Mouse (Mus musculus) heart, adult 11 months (tissue): ENCODE measurements around the gene Slc10a6.

Experiments
- DNase-seq: peaks from one replicate; pipeline ENCODE4 v3.0.0; 2022

Gene Slc10a6

GRCm38 (mm10) chr5:103629111-103629764 is at the start of gene Slc10a6:
Gene Slc10a6 (minus strand): TSS chr5:103629403.
- DNase-seq, result peak; percentile 100

DNA sequence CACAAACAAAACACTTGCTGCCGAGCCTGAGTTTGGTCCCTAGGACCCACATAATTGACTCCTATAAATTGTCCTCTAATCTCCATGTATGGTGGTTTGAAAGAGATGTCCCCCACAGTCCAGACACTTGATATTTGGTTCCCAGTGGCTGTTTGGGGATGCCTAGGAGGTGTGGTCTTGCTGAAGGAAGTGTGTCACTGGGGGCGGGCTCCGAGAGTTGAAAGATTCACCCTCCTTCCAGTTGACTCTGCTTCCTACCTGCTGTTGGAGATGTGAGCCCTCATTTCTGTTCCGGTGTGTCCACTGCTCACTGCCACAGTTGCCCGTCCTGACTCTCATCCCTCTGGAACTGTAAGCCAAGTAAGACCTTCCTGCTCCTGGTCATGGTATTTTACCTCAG is 49.8 kb upstream of the Slc10a6 start:
- no peak for DNase-seq

DNA sequence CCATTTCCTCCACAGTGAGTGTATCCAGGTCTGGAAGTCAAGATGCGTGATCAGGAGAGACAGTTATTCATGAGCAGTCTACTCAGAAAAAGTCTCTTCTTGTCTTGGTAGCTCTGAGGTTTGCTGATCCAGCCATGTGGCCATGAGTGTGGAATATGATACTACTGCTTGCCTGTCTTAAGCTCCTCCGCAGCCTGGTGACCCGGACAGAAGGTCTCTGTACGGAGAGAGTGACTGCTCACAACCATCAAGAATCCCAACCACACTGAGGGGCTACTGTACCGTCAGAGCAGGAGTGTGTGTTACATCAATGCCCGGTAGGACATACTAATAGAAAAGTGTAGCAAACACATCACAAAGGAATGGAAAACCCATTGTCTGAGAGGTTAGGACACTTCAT is 48.7 kb upstream of the Slc10a6 start:
- no peak for DNase-seq

- no peak for DNase-seq
Measured at GRCm38 (mm10) chr5:103676289-103676881, 47.2 kb upstream of the Slc10a6 start.

DNA sequence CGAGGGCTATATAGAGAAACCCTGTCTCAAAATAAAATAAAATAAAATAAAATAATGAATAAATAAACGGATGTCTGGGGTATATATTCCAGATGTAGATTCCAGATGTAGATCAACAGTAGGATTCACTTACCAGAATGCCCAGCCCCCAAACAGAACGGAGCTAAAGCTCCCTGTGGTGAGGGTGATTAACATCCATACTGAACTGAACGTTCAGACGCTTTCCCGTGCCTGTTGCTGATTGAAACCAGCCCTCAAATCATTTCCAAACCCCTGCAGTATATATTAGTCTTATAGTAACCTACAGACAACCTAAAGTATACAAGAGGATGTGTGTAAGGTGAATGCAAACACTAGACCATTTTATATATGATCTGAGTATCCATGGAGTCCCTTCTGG is 45.3 kb upstream of the Slc10a6 start:
- DNase-seq, result no peak

DNA sequence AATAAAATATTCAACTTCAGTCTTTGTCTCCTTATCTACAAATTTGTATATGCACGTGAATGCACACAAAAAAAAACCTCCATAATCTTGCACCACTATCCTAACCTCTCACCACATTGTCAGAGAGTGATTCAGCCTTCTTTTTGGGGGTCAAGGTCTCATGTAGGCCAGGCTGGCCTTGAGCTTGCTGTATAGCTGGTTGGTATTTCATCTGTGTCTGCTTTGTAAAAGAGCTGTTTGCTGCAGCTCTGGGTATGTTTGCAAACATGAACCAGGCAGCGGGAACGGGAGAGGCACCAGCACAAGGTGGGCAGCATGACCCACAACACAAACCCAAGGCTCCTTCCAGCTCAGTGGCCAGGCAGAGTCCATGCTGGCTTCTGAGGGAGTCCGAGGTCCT is 44.4 kb upstream of the Slc10a6 start:
- DNase-seq, result no peak

- no peak for DNase-seq
Measured at GRCm38 (mm10) chr5:103671858-103672257, 42.7 kb upstream of the Slc10a6 start.

DNA sequence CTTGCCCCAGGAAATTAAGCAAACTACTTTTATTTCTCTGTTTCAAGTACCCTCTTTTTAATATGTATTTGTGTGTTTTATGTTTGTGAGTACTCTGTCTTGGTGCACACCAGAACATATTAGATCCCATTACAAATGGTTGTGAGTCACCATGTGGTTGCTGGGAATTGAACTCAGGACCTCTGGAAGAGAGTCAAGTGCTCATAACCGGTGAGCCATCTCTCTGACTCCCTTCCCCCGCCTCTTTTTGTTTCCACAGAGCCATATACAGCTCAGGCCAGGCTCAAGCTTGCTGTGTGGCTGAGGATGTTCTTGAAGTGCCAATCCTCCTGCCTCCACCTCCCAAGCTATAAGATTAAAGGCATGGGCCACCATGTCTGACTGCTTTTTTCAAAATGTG is 36.7 kb upstream of the Slc10a6 start:
- DNase-seq, result no peak

- no peak for DNase-seq
Measured at GRCm38 (mm10) chr5:103664932-103665331, 35.7 kb upstream of the Slc10a6 start.

GRCm38 (mm10) chr5:103659571-103659970 is 30.4 kb upstream of the Slc10a6 start:
- DNase-seq, result no peak

GRCm38 (mm10) chr5:103658921-103659320 is 29.7 kb upstream of the Slc10a6 start:
- DNase-seq, result no peak

GRCm38 (mm10) chr5:103655346-103656118 is 26.3 kb upstream of the Slc10a6 start, which contains the start of gene 1700016H13Rik:
Gene 1700016H13Rik (minus strand): TSS chr5:103656010.
- DNase-seq, result peak; percentile 98

- DNase-seq, result no peak
Measured at GRCm38 (mm10) chr5:103654780-103655179, 25.6 kb upstream of the Slc10a6 start.

- DNase-seq, result no peak
Measured at GRCm38 (mm10) chr5:103654225-103654624, 25.0 kb upstream of the Slc10a6 start.

- DNase-seq, result no peak
Measured at GRCm38 (mm10) chr5:103647320-103647719, 18.1 kb upstream of the Slc10a6 start.

DNA sequence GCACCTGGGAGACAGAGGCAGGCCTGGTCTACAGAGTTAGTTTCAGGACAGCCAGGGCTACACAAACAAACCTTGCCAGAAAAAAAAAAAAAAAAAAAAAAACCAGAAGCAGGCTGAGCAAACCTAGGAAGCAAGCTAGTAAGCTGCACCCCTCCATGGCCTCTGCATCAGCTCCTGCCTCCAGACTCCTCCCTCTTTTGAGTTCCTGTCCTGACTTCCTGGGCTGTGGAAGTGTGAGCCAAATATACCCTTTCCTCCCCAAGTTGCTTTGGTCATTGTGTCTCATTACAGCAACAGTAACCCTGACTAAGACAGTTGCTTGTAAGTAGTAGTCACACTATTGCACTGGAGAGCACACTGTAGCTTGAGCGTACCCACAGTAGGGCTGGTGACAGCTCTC is 15.0 kb upstream of the Slc10a6 start:
- DNase-seq, result peak; percentile 93

DNA sequence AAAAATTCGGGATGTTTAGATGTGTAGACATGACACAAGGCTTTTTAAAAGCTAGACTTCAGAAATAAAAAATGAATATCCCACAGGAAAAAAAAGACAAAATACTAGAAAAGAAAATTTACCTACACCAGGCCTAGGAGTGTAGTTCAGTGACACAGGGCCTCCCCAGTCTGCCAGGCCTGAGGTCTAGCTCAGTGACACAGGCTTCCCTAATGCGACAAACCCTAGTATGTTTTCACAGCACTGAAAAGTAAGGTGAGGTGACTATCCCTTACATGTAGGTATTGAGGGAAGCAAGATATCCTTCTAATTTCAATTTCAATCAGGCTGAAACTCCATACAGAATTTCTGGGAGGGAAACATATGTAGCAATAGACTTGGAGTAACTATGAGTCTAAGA is 8.0 kb upstream of the Slc10a6 start:
- peak; percentile 61 for DNase-seq

- peak; percentile 92 for DNase-seq
Measured at GRCm38 (mm10) chr5:103629854-103630580, 814 bp upstream of the Slc10a6 start.

DNA sequence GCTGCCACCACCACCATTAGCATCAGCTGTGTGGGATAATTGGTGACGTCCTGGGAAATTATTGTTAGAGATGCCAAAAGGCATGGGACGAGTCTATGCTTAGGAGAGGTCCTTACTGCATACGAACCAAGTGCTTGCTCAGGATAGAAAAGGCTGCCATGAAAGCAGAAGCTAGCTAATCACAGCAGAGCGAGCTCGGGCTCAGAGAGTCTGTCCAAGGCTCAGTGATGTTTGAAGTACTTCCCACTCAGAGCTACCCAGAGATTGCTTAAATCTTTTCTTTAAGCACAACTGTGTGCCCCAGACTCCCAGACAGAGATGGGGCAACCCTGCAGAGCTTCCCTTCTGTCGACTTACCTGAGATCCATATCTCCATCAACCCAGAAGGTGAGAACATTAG is 704 bp downstream of the Slc10a6 start:
- DNase-seq, result peak; percentile 91

- DNase-seq, result peak; percentile 93
Measured at GRCm38 (mm10) chr5:103624831-103625230, 4.4 kb downstream of the Slc10a6 start.

DNA sequence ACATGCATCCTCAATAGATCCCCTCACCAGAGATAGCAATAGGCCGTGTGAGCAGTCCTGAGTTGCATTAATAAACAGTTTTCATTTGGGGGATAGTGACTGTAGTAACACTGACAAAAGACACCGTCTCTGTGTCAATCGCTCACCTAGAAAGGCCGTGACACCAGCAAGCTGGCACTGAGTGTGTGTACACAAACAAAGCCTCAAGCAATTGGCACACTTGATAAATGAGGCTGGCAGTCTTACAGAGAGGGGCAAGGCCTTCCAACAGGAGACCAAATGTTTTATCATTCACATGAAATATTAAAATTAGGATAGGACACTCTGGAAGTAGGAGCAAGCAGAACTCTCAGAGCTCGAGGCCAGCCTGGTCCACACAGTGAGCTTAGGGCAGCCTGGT is 6.9 kb downstream of the Slc10a6 start:
- no peak for DNase-seq

- peak; percentile 97 for DNase-seq
Measured at GRCm38 (mm10) chr5:103620301-103620973, 8.8 kb downstream of the Slc10a6 start.

DNA sequence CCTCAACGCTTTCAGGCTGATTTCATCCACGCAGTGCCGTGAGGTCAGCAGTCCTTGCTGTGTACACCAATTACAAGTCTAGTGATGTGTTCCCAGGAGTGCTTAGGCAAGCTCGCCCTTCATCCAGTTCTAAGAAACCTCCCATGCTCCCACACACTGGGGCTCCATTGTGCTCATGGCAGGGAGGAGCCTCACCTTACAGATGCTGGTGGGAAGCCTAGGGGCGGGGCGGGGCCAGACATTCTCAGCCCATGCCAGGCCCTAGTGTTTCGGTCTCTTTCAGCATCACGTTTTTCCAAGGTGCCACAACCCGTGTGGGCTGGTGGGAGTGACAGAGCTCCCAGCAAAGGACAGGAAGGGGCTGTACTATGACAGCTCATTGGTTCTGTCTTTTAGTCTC is 12.0 kb downstream of the Slc10a6 start:
- DNase-seq, result peak; percentile 76
